Mouse (Mus musculus): ENCODE data around the gene Mcm2. TPM values are rescaled to one million over a fixed set of nuclear protein-coding genes. Genes with fewer than 3 reads are reported as not detected.

The Mcm2 gene
- total and polyA plus RNA-seq, 3 experiments, result 130 to 148 (median 148) TPM

DNA sequence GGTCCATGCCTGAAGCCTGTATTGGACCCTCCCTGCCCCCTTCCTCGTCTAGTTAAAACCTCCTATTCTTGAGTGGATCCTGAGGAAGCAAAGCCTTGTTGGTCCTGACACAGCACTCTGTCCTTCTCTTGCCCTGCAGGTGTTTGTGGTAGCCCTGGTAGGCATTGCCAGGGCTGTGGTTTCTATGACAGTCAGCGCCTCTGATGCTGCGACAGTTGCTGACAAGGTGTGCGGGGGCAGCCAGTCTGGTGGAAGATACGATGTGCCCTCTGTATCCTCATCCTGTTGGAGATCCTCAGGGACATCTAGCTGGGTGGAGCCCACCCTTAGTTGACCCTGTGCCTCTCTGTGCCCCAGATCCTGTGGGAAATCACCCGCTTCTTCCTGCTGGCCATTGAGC, 10.6 kb upstream of the Mcm2 start:
- TF ChIP-seq MEF2A (IDR thresholded peaks at IDR 0.05; ENCODE audit: borderline replicate concordance, low read depth, low read length) (no peak), ETS1 (conservative IDR thresholded peaks at IDR 0.05; ENCODE audit: low read depth, low read length) (no peak), MXI1 (IDR thresholded peaks at IDR 0.05; ENCODE audit: low read depth, low read length) (no peak), MAX (IDR thresholded peaks at IDR 0.05; ENCODE audit: low read length) (no peak), JUN (IDR thresholded peaks at IDR 0.05; ENCODE audit: insufficient read depth, low read depth, low read length) (no peak), KAT2A (IDR thresholded peaks at IDR 0.05; ENCODE audit: insufficient replicate concordance, low read length) (no peak), ELF1 (IDR thresholded peaks at IDR 0.05; ENCODE audit: low read depth, low read length) (no peak)
- Histone ChIP-seq H3K4me2 (ENCODE audit: insufficient read depth, low read depth, poor library complexity, severe bottlenecking) (no peak overlapping the region), H3K79me2 (replicated peaks; ENCODE audit: control insufficient read depth, extremely low read depth, insufficient read depth, poor library complexity, severe bottlenecking) (no peaks in the 10 kb centered on the region), H3K27ac (ENCODE audit: insufficient read depth, low read depth) (no peak overlapping the region), H3K9ac (ENCODE audit: insufficient read depth, low read depth) (no peak overlapping the region), H3K9me3 (replicated peaks; ENCODE audit: low read length) (no peaks in the 10 kb centered on the region), H3K27me3 (replicated peaks) (no peaks in the 10 kb centered on the region), H3K4me1 (ENCODE audit: control insufficient read depth in 1 of 2, insufficient read depth in 2 of 2) (peaks cover 0 to 16% of the 10 kb centered on the region in 2 experiments; a peak in 3 of 4 replicates), H3K36me3 (replicated peaks in 1 of 2; ENCODE audit: control insufficient read depth in 1 of 2, insufficient read depth in 1 of 2, low read length in 1 of 2) (peaks cover 33 to 78% of the 10 kb centered on the region in 2 experiments), H3K4me3 (replicated peaks in 1 of 3; ENCODE audit: low read depth in 2 of 3, low read length in 2 of 3, poor library complexity in 1 of 3) (no peak overlapping the region)
- dilution Hi-C loops (cut with MboI; ENCODE audit: extremely low pct_ligation_motif_present, extremely low pct_unique_long_range_greater_than_20kb, low sequenced_read_pairs) (no loop called here), in situ Hi-C loops (cut with MboI; ENCODE audit: low pct_ligation_motif_present, low pct_unique_long_range_greater_than_20kb, low sequenced_read_pairs) (no loop called here)
- DNase-seq (ENCODE audit: extremely low read depth), result no peak

DNA sequence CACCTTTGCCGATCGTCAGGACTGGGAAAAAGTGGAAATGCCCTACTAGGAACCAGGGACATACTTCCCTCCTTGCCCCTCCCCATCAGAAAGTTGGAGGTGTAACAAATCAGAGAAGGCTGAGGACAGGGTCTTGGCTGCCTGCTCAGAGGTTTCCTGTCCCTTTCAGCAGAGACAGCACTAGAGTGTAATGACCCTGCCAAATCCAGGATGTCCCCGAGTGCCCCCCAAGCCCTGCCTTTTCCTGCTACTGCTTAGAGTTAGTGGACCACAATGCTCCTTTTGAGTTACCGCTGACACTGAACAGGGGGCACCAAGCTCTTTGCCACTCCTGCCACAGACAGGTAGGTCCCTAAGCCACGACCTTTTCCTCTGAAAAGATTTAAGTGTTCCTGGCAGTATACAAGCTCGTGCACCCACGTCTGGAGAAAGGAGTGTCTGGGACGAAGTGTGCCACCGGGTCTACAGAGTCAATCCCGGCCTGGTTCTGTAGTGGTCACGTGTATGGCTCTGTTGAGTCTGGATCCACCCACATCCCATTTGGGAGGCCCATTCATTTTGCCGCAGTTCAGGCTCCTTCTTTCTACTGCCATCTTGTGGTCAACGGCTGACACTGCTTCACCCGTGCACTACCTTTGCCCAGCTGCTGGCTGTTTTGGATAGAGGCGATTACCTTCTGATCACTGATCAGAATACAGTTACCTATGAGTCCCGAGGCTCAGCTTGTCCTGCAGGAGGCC, 8.0 kb upstream of the Mcm2 start:
- peaks cover 29 to 62% of the 10 kb centered on the region in 2 experiments for H3K36me3 ChIP-seq (replicated peaks in 1 of 2; ENCODE audit: control insufficient read depth in 1 of 2, insufficient read depth in 1 of 2, low read length in 1 of 2)
- dilution Hi-C loops (cut with MboI; ENCODE audit: extremely low pct_ligation_motif_present, extremely low pct_unique_long_range_greater_than_20kb, low sequenced_read_pairs) (no loop called here), in situ Hi-C loops (cut with MboI; ENCODE audit: low pct_ligation_motif_present, low pct_unique_long_range_greater_than_20kb, low sequenced_read_pairs) (no loop called here)

More for the DNA sequence above, 8.0 kb upstream of the Mcm2 start:
- no peaks in the 10 kb centered on the region for H3K79me2 ChIP-seq (replicated peaks; ENCODE audit: control insufficient read depth, extremely low read depth, insufficient read depth, poor library complexity, severe bottlenecking)
- peaks cover 0 to 30% of the 10 kb centered on the region in 2 experiments for H3K4me1 ChIP-seq (ENCODE audit: control insufficient read depth in 1 of 2, insufficient read depth in 2 of 2)
- no peak overlapping the region for H3K4me3 ChIP-seq (replicated peaks in 1 of 3; ENCODE audit: low read depth in 2 of 3, low read length in 2 of 3, poor library complexity in 1 of 3)
- no peak overlapping the region for H3K4me2 ChIP-seq (ENCODE audit: insufficient read depth, low read depth, poor library complexity, severe bottlenecking)
- no peak for TF ChIP-seq NELFE (IDR thresholded peaks at IDR 0.05; ENCODE audit: low read depth, low read length)
- TF ChIP-seq CTCF (conservative IDR thresholded peaks at IDR 0.05 in 1 of 2, IDR thresholded peaks at IDR 0.05 in 1 of 2; ENCODE audit: low read depth in 2 of 2, low read length in 2 of 2), result peak; percentile 82 to 84
- TF ChIP-seq RAD21 (IDR thresholded peaks at IDR 0.05; ENCODE audit: low read depth, low read length), result peak; percentile 67
- peak; percentile 58 for TF ChIP-seq USF1 (IDR thresholded peaks at IDR 0.05; ENCODE audit: low read depth, low read length)
- peak; percentile 87 for TF ChIP-seq BHLHE40 (IDR thresholded peaks at IDR 0.05; ENCODE audit: low read depth, low read length)
- TF ChIP-seq TBP (conservative IDR thresholded peaks at IDR 0.05; ENCODE audit: low read depth, low read length), result no peak
- TF ChIP-seq POLR2A (IDR thresholded peaks at IDR 0.05; ENCODE audit: low read depth, low read length), result no peak
- peak; percentile 62 for TF ChIP-seq SMC3 (IDR thresholded peaks at IDR 0.05; ENCODE audit: low read depth, low read length)
- 0 out of 2 replicates have a peak, but pooled peaks have one; percentile 26 for TF ChIP-seq MAX (IDR thresholded peaks at IDR 0.05; ENCODE audit: low read length)
- no peak for TF ChIP-seq ZMIZ1 (IDR thresholded peaks at IDR 0.05; ENCODE audit: low read depth, low read length)
- no peak for TF ChIP-seq ETS1 (conservative IDR thresholded peaks at IDR 0.05; ENCODE audit: low read depth, low read length)
- TF ChIP-seq MYC (IDR thresholded peaks at IDR 0.05; ENCODE audit: low read depth, low read length), result no peak
- no peak for TF ChIP-seq PAX5 (IDR thresholded peaks at IDR 0.05; ENCODE audit: low read length)
- TF ChIP-seq USF2 (conservative IDR thresholded peaks at IDR 0.05; ENCODE audit: low read depth, low read length), result peak; percentile 60
- H3K9me3 ChIP-seq (replicated peaks; ENCODE audit: low read length), result no peaks in the 10 kb centered on the region
- no peaks in the 10 kb centered on the region for H3K27me3 ChIP-seq (replicated peaks)
- H3K27ac ChIP-seq (ENCODE audit: insufficient read depth, low read depth), result no peak overlapping the region
- no peak overlapping the region for H3K9ac ChIP-seq (ENCODE audit: insufficient read depth, low read depth)
- DNase-seq (ENCODE audit: extremely low read depth), result peak; percentile 70
